In the genomic region with DNA sequence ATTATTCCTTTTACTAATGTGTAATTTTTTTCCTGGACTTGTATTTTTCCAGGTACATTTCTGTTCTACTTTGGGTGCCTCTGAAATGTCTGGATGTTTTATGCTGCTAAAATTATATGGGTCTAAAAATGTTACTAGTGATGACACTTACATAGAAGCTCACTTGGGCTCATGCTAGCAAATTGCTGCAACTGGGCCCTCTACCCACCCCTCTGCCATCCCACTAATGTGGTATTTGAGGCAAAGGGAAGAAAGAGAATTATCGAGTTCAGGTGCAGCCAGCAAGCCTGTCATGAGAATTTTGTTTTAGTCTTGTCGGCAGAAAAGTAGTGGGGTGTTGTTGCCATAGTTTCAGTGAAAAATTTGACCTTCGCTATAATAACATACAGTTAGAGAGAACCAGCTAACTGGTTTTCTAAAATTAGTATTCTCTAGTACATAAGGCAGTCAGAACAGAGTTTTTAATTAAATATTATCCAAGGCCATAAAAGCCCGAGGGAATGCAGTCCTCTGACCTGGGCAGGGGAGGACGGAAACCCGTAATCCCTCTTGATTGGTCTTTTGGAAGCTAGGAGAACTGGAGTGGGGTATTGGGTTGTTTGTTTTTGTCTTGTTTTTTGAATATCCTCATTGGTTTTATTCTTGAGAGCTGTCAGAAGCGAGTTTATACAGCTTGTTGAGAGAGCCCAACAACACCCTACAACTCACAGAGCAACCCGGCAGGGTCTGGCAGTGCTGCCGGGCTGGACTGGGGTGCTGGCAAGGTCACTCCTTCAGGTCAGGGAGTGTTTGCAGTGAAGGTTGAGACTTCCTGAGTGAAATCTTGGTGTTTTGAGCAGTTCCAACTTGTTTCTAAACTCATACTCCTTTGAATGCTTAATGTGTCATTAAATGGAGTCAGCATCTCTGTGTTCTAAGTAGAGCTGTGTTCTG, we compare ENCODE assay signal across 17 mouse cellular contexts. TPM values are rescaled to one million over a fixed set of nuclear protein-coding genes. Genes with fewer than 3 reads are reported as not detected.
A peak's percentile ranks its signal among the peaks of the same experiment; 100 is the strongest.
DNase-seq lines count a peak whose midpoint lies in the region; TF ChIP-seq lines count a peak whose summit lies in the region.
"Had no signal": no experiment of that assay in that cellular context is flagged by ENCODE, and none has a peak within 500 bp of the region (broad histone marks: within the 10 kb centered on the region; RNA-seq: fewer than 3 reads in every experiment).

No protein-coding gene starts in this region.

- WGBS in kidney, adult 2 months, result 23% methylated on average over 9 of the region's 9 CpGs

- DNase-seq in heart, adult 11 months, result peak; percentile 93
- no peak for DNase-seq in heart, adult 8-10 months (ENCODE audit: low spot score)
- peak; percentile 85 for DNase-seq in kidney, adult 2 months
- DNase-seq in kidney, postnatal 14 days, result peak; percentile 78
- DNase-seq in cerebellum, adult 11-12 months, result no peak
- no peak for DNase-seq in urinary bladder, postnatal 14 days (ENCODE audit: low spot score)
- DNase-seq: adrenal gland, postnatal 25 days; B cell, adult 2 months; cerebellum, adult 9-11 months; heart, adult 18-20 months; lung, embryonic 14.5 days; midbrain, embryonic 14.5 days; right cerebral cortex, adult 18-20 months; thymus, adult 18-20 months had no signal

- no peaks in the 10 kb centered on the region for H3K27me3 ChIP-seq in kidney, adult 2 months (replicated peaks; ENCODE audit: control insufficient read depth, insufficient read depth, low read length)
- H3K27me3 ChIP-seq: hindbrain, embryonic 12.5 days; liver, embryonic 12.5 days had no signal

- no peak for TF ChIP-seq POLR2A in cortical plate, adult 2 months (IDR thresholded peaks at IDR 0.05; ENCODE audit: extremely low read depth, insufficient read depth, low read length)
- TF ChIP-seq POLR2A in kidney, adult 2 months (IDR thresholded peaks at IDR 0.05; ENCODE audit: low read depth, low read length), result no peak

- peak overlapping the region; percentile 92; the same call in 1 of the 2 replicates for H3K27ac ChIP-seq in cortical plate, adult 2 months (ENCODE audit: insufficient read depth, low read length)
- peak overlapping the region; percentile 97 for H3K27ac ChIP-seq in kidney, adult 2 months (ENCODE audit: insufficient read depth, low read depth, low read length)
- H3K27ac ChIP-seq: hindbrain, embryonic 12.5 days; liver, embryonic 12.5 days had no signal

- H3K4me1 ChIP-seq in cortical plate, adult 2 months (ENCODE audit: control insufficient read depth, insufficient read depth, low read length), result peaks cover 12% of the 10 kb centered on the region; the same call in 1 of the 2 replicates
- peaks cover 62% of the 10 kb centered on the region for H3K4me1 ChIP-seq in kidney, adult 2 months (ENCODE audit: control insufficient read depth, insufficient read depth, low read length)

- no peak for TF ChIP-seq CTCF in cortical plate, adult 2 months (IDR thresholded peaks at IDR 0.05; ENCODE audit: extremely low read depth, insufficient read depth, low read length)
- TF ChIP-seq CTCF in kidney, adult 2 months (conservative IDR thresholded peaks at IDR 0.05; ENCODE audit: insufficient read depth, insufficient read length, low read depth, low read length), result no peak

- no peak overlapping the region for H3K4me3 ChIP-seq in cortical plate, adult 2 months (ENCODE audit: insufficient read depth, low read length)
- no peak overlapping the region for H3K4me3 ChIP-seq in kidney, adult 2 months (ENCODE audit: insufficient read depth, low read depth, low read length)
- H3K4me3 ChIP-seq: hindbrain, embryonic 12.5 days; liver, embryonic 12.5 days had no signal

- no peaks in the 10 kb centered on the region for H3K36me3 ChIP-seq in kidney, adult 2 months (ENCODE audit: control insufficient read depth, insufficient read depth, low read length)
- H3K36me3 ChIP-seq: hindbrain, embryonic 12.5 days; liver, embryonic 12.5 days had no signal

RNA-seq across cellular contexts. Expression of a gene that starts 41.5 kb away (rescaled TPM):
- 10 to 100 TPM; 33.9 to 36.9 (median 36.4) TPM for total RNA-seq in heart, adult 8-10 months (2022)
- polyA plus RNA-seq in cortical plate, adult 2 months (2012; rRNA removed), result 152 TPM in 2 replicates
- 68.2 and 74.5 TPM in 2 replicates for polyA plus RNA-seq in kidney, adult 2 months (2012; rRNA removed)

Comparison
In these comparisons a context has a peak if more than half of its experiments do, and no peak if none do; other contexts are left out.
1. DNase-seq: peak in heart, adult 11 months (single experiment), kidney, adult 2 months (single experiment) and kidney, postnatal 14 days (single experiment); none in heart, adult 8-10 months (single experiment), cerebellum, adult 11-12 months (single experiment) and urinary bladder, postnatal 14 days (single experiment).